Mouse (Mus musculus) macrophage (primary cell): ENCODE measurements around the gene Gm5737. TPM values are rescaled to one million over a fixed set of nuclear protein-coding genes. Genes with fewer than 3 reads are reported as not detected.
A peak's percentile ranks its signal among the peaks of the same experiment; 100 is the strongest.

Experiments used
- H3K27ac ChIP-seq: fragments of 350-480 bp; formaldehyde crosslinking; 2 replicates; pipeline ENCODE4 v1.9.0; 2021
- H3K36me3 ChIP-seq: fragments of 350-480 bp; formaldehyde crosslinking; 2 replicates; pipeline ENCODE4 v1.9.0; 2021; ENCODE audit errors: inconsistent target
- H3K4me3 ChIP-seq: fragments of 350-480 bp; formaldehyde crosslinking; 2 replicates; pipeline ENCODE4 v1.9.0; 2021; ENCODE audit errors: inconsistent target
- H3K79me2 ChIP-seq: fragments of 350-480 bp; formaldehyde crosslinking; 2 replicates; pipeline ENCODE4 v1.9.0; 2021; ENCODE audit errors: inconsistent target
- WGBS: methylation state at CpG from one replicate; pipeline ENCODE4 v1.1.7; 2026; ENCODE audit warnings: inconsistent platforms; ENCODE audit not compliant: missing documents; 5-methylcytosine and 5-hydroxymethylcytosine counted together
- polyA plus RNA-seq: library from polyadenylated mRNA; stranded (reverse); fragments of 250-400 nt; gene quantifications from 3 replicates; pipeline ENCODE4 v1.2.4, GENCODE M21; 2018; ENCODE audit warnings: inconsistent platforms

Gene Gm5737
- polyA plus RNA-seq, 1 experiment from 2014 or later, result not detected

DNA sequence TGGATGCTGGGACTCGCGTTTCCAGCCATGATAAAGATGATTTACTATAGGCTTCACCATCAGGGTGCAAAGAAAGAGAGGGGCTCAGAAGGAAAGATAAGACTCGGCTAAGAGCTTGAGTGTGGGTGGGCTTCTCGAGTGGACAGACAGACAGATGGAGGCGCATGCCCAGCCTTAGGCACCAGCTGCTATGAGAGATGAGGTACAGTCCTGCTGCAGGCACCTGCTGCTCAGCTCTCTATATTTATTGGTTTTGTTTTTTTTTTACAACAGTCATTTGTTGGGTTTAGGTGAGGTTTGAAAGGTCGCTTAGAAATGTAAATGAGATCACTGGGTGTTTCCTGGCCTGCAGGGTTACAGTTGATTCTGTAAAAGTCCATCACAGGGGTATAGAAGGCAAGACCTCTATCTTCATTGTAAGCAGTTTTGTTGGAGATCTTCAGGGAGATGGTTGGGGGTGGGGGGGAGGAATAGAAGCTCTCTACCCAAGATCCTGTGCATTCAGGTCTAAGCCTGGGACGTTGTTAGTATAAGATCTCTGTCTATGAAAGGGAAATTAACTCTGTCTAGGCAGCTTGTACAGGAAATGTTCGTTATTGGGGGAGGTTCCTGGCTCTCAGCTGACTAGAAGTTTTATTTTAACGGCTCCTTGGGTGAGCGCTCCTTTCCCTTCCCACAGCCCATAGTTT lies 48.8 kb downstream of the Gm5737 start:
- no peak overlapping the region for H3K27ac ChIP-seq
- H3K4me3 ChIP-seq, result no peak overlapping the region
- 40% methylated on average over 10 of the region's 10 CpGs for WGBS
- no peaks in the 10 kb centered on the region for H3K36me3 ChIP-seq
- H3K79me2 ChIP-seq, result no peaks in the 10 kb centered on the region; the same call in 1 of the 2 replicates

DNA sequence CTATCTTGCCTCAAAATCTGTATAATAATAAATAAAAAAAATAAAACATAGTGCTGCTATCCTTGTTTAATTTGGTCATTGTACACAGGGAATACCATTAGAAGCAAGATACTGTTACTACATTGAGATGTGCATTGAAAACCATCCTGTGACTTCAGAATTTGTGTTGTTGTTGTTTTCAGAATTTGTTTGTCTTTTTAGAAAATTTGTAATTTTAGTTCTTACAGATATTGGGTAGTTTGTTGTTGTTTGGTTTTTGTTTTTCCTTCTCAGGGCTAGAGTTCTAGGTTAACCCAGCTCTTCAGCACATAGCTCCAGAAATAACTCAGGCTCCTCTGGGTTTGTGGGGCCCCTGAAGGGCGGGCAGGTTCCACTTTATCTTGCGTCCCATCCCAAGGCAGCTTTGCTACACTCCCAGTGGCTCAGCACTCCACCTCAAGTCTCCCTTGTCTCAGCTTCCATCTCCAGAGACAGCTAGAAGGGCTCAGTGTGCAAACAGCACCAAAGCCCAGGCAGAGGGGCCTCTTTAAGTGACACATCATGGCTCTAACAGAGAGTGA lies 49.4 kb downstream of the Gm5737 start:
- Histone ChIP-seq H3K27ac (no peak overlapping the region), H3K79me2 (no peaks in the 10 kb centered on the region; the same call in 1 of the 2 replicates), H3K36me3 (no peaks in the 10 kb centered on the region), H3K4me3 (no peak overlapping the region)
- 31% methylated on average over 2 of the region's 2 CpGs for WGBS

DNA sequence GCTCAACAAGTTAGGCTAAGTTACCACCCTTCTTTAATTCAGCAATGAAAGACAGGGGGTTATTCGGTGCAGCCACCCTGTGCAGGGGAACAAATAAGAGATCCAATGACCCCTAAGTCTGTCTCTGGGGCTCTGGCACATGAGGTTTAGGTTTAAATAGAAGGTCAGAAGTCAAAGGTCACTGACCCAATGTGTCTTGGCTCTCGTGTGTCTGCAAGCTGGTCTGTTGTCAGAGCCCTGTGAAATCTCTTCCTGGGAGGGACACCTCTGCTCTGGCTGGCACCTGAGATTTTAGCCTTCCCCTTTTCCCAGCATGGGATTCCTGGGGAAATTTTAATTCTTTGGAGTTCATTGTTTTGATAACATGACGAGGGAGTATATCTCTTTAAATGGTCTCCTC lies 50.0 kb downstream of the Gm5737 start:
- H3K79me2 ChIP-seq, result no peaks in the 10 kb centered on the region; the same call in 1 of the 2 replicates
- 83% methylated on average over 3 of the region's 3 CpGs for whole genome bisulfite sequencing
- no peaks in the 10 kb centered on the region for H3K36me3 ChIP-seq
- H3K27ac ChIP-seq, result no peak overlapping the region
- H3K4me3 ChIP-seq, result no peak overlapping the region

DNA sequence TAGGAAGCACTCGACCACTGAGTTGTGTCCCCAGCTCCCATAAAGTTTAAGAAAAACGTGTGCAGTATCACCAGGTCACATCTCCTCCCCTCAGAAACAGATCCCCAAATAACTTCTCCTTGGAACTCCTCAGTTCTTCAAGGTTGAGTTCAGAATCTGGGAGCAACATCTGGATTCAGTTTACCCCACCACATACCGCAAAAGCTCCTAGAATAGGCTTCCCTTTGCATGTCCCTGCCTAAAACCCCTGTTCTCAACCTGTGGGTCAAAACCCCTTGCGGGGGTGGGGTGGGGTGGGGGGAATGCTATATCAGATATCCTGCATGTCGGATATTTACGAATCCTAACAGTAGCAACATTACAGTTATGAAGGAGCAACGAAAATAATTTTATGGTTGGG lies 50.5 kb downstream of the Gm5737 start:
- Histone ChIP-seq H3K27ac (no peak overlapping the region), H3K36me3 (no peaks in the 10 kb centered on the region), H3K4me3 (no peak overlapping the region), H3K79me2 (no peaks in the 10 kb centered on the region; the same call in 1 of the 2 replicates)
- WGBS, result 94% methylated on average over 7 of the region's 7 CpGs

DNA sequence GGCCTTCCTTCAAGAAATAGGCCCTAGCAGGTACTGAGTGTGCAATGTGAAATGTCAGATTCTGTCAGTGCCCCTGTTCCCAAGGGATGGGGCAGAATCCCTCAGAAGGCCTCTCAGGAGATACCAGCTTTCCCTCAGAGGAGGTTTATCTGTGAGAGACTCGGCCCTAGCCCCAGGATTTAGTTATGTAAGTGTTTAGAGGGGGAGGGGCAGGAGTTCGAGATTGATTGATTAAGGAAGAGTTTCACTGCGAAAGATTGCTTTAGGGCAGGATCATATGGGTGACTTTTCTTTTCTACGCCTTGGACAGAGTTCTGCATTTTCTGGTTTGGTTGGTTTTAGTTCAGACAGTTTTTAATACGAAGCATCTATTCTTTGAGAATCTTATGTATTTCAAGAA lies 51.3 kb downstream of the Gm5737 start:
- no peak overlapping the region for H3K4me3 ChIP-seq
- H3K79me2 ChIP-seq, result no peaks in the 10 kb centered on the region; the same call in 1 of the 2 replicates
- WGBS, result 80% methylated on average over 5 of the region's 5 CpGs
- H3K36me3 ChIP-seq, result no peaks in the 10 kb centered on the region
- H3K27ac ChIP-seq, result no peak overlapping the region

DNA sequence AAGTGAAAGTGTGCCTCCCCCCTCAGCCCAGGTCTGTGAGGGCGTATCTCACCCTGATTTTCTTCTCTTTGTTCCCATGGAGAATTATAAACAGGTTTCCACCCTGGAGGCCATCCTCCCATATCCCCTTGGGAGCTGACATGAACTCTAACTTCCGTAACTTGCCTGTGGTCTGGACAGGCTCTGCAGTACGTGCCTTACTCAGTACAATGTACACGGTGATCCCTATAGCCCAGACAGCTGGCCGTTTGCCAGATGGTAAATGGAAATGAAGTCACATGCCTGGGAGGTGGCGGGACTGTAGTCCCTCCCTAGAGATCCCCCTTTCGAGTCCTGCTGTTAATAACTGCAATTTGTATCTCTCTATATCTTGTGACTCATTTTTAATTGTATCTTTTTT lies 52.9 kb downstream of the Gm5737 start:
- Histone ChIP-seq H3K4me3 (no peak overlapping the region), H3K79me2 (no peaks in the 10 kb centered on the region; the same call in 1 of the 2 replicates), H3K36me3 (no peaks in the 10 kb centered on the region), H3K27ac (peak overlapping the region; percentile 28; the same call in 1 of the 2 replicates)
- 23% methylated on average over 7 of the region's 7 CpGs for WGBS

DNA sequence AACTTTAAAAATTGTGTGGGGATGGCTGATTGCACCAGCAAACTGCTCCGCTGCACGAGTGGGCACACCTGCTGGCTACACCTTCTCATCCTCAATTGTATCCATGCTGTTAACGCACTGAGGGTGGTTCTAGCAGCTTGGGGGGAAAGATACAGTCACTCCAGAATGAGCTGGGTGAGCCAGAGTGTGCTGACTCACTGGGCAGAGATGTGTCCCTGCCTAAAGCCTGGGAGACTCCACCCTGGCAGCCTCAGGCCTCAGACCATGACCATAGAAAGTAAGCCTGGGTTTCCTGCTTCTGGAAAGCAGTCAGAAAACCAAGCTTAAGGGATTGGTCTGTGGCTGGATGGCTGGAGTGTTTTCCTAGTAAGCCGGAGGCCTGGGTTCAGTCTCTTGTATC lies 53.7 kb downstream of the Gm5737 start:
- 85% methylated on average over 4 of the region's 4 CpGs for WGBS
- no peaks in the 10 kb centered on the region; the same call in 1 of the 2 replicates for H3K79me2 ChIP-seq
- no peaks in the 10 kb centered on the region for H3K36me3 ChIP-seq
- peak overlapping the region; percentile 28 for H3K27ac ChIP-seq
- no peak overlapping the region for H3K4me3 ChIP-seq

DNA sequence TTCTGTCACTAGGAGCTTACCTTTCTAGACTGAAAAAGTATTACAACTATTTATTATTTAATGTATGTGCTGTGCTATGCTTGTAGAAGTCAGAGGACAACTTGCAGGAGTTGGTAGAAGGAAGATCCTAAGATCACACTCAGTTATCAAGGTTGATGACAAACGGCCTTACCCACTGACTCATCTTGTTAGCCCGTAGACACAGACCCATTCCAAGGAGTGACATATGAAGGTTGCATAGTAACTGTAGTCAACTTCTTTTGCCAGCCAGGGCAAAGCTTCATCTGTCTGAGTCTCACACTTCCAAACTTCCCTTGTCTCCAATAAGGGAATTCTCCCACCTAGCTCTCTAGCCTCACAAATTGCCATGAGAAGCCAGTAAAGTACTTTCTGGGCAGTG lies 54.5 kb downstream of the Gm5737 start:
- Histone ChIP-seq H3K4me3 (no peak overlapping the region), H3K36me3 (no peaks in the 10 kb centered on the region), H3K27ac (no peak overlapping the region), H3K79me2 (no peaks in the 10 kb centered on the region; the same call in 1 of the 2 replicates)
- WGBS, result 80% methylated on average over 2 of the region's 2 CpGs

DNA sequence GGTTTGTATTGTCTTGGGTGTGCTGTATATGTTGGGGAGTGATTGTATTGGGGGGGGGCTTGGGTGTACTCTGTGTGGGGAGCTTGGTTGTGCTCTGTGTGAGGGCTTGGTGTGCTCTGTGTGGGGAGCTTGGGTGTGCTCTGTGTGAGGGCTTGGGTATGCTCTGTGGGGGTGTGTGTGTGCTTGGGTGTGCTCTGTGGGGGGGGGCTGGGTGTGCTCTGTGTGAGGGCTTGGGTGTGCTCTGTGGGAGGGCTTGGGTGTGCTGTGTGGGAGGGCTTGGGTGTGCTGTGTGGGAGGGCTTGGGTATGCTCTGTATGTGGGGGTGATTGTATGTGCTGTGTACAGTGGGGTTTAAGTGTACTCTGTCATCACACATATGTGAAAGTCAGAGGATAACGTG lies 55.6 kb downstream of the Gm5737 start:
- WGBS, result 94% methylated on average over 1 of the region's 1 CpGs
- Histone ChIP-seq H3K27ac (no peak overlapping the region), H3K79me2 (no peaks in the 10 kb centered on the region; the same call in 1 of the 2 replicates), H3K4me3 (no peak overlapping the region), H3K36me3 (no peaks in the 10 kb centered on the region)

DNA sequence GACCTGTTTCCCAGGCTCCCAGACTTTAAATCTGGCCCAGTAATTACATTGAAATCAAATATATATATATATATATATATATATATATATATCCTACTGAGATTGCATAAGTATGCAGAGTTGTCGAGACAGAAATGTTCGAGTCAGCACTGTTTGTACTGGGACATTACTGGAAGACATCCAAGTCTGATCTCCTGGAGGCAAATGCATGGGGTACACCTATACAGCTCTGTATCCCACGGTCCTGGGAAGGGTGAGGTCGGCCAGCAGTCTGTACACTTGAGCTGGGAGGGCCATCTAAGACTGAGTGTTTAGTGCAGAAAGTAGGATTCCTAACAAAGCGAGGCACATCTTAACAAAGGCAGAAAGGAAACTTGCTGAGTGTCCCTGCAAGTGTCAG lies 57.7 kb downstream of the Gm5737 start:
- H3K36me3 ChIP-seq, result no peaks in the 10 kb centered on the region
- H3K79me2 ChIP-seq, result no peaks in the 10 kb centered on the region
- 49% methylated on average over 3 of the region's 5 CpGs for WGBS
- H3K4me3 ChIP-seq, result no peak overlapping the region
- peak overlapping the region; percentile 75 for H3K27ac ChIP-seq

DNA sequence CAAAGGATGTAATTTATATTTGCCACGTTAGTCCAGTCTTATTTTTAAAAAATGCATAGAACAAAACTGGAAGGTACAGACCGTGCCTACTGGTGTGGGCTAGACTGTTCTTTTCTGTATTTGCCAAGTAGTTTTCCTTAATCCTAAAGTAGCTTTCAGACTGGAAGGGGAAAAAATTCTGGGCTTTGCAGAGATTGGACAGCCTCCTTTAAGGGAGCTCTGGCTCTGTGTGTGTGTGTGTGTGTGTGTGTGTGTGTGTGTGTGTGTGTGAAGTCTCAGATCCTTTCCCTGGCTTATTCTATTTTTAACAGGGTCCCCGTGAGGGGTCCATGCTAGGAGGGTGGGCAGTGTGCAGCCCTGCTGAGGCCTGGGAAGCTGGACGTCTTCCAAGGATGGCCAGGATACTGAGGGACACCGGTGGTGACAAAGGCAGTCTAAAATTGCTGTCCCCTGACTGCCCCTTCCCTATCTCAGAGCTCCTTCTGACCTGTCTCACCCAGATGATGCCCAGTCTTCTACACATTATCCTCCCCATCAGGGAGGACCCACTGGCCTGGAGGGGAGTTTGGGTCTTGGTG lies 58.4 kb downstream of the Gm5737 start:
- 84% methylated on average over 5 of the region's 5 CpGs for WGBS
- H3K4me3 ChIP-seq, result no peak overlapping the region
- H3K27ac ChIP-seq, result peak overlapping the region; percentile 75
- no peaks in the 10 kb centered on the region for H3K79me2 ChIP-seq
- no peaks in the 10 kb centered on the region for H3K36me3 ChIP-seq

DNA sequence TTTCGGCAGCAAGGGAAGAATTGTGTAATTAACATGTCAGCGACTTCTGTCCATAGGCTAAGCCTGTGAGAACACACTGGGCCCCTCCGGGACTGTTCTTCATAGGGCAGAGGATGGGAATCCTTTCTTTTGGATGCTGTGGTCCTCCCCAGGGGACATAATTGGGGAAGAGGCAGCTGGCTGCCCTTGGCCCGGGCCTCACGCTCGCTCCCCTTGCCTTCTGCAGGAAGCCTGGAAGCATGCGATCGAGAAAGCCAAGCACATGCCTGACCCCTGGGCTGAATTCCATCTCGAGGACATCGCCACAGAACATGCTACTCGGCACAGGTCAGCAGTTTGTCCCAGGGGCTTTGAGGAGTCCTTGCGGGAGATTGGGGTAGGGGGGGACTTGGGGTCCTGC lies 60.9 kb downstream of the Gm5737 start:
- Histone ChIP-seq H3K27ac (no peak overlapping the region), H3K79me2 (no peaks in the 10 kb centered on the region), H3K4me3 (no peak overlapping the region), H3K36me3 (no peaks in the 10 kb centered on the region)
- WGBS, result 77% methylated on average over 12 of the region's 12 CpGs

DNA sequence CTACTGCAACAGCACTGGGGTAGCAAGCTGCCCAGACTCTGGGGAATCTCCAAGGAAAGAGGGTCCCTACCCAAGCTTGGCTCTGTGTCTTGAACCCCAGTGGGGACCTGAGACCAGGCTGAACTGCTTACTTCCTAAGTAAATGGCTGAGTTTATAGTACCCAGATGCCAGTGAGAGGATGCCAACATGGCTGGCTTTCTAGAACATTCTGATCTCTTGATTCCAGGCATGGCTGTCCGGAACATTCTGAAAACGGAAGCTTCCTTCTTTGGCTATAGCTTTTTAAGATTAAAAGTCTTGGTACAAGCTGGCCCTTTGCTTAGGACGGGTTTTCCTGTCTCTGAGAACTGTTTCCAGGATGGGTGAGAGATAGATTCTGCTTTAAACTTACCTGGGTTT lies 61.9 kb downstream of the Gm5737 start:
- H3K79me2 ChIP-seq, result no peaks in the 10 kb centered on the region
- H3K36me3 ChIP-seq, result no peaks in the 10 kb centered on the region
- H3K27ac ChIP-seq, result no peak overlapping the region
- H3K4me3 ChIP-seq, result no peak overlapping the region
- WGBS, result 86% methylated on average over 3 of the region's 3 CpGs

DNA sequence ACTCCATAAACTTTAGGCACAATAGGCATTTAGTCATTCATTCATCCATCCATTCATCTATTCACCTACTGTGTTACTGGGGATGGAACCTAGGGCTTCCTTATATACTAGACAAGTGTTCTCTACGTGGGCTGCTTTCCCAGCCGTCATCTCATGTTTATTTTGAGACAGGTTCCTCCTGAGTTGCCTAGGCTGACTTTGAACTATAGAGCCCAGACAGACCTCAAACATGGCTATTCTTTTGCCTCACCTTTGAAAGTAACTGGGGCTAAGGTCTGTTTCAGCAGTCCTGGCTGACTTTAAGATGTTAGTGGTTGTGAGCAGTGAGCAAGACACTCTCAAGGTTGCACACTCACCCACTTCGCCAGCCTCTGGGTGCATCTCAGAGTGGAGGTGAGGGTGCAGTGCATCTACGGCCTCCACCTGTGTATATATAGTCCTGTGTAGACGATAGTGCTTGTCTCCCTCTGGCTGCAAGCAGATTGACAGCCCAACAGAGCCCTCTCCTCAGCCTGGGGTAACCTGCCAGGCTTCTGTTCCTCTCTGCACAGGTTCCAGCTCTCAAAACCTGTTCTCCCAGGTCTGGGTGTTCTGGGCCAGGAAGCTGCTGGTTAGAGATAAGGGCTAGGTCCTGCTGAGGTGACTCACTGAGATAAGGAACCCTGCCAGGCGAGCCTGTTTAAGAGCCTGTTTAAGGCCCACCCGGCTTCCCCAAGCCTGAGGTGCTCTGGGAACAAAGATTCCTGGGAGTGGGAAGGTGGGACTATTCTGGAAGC lies 62.8 kb downstream of the Gm5737 start:
- no peak overlapping the region for H3K4me3 ChIP-seq
- H3K36me3 ChIP-seq, result no peaks in the 10 kb centered on the region
- H3K27ac ChIP-seq, result no peak overlapping the region
- WGBS, result 81% methylated on average over 7 of the region's 7 CpGs
- no peaks in the 10 kb centered on the region for H3K79me2 ChIP-seq
